Mouse (Mus musculus) embryonic facial prominence, embryonic 15.5 days (tissue): ENCODE measurements at regions not wholly inside any gene's neighbourhood (a gene's known extent, or its start where the extent isn't known, plus 50 kb on each side); places are given as distances from the start of the nearest gene placed in this dataset.

Experiments
- ATAC-seq: fragments of 200-750 bp; cut with Nextera tagmentation; 2 replicates; pipeline ENCODE4 v1.8.0; 2017; ENCODE audit warnings: low read depth, moderate TSS enrichment; ENCODE audit not compliant: insufficient number of reproducible peaks, low FRiP score, low TSS enrichment
- H3K27ac ChIP-seq: fragments of 300-500 bp; sonication (generic); replicated peaks from 2 replicates; pipeline ENCODE4 v1.5.1; 2015; ENCODE audit warnings: mild to moderate bottlenecking, inconsistent platforms
- H3K27me3 ChIP-seq: fragments of 300-500 bp; sonication (generic); 2 replicates; pipeline ENCODE4 v1.6.1; 2015; ENCODE audit warnings: inconsistent platforms
- H3K36me3 ChIP-seq: fragments of 300-500 bp; sonication (generic); 2 replicates; pipeline ENCODE4 v1.6.1; 2015; ENCODE audit warnings: mild to moderate bottlenecking, inconsistent platforms
- H3K4me1 ChIP-seq: fragments of 300-500 bp; sonication (generic); 2 replicates; pipeline ENCODE4 v1.6.1; 2015; ENCODE audit warnings: inconsistent platforms
- H3K4me2 ChIP-seq: fragments of 300-500 bp; sonication (generic); replicated peaks from 2 replicates; pipeline ENCODE4 v1.6.1; 2015; ENCODE audit warnings: mild to moderate bottlenecking, inconsistent platforms
- H3K4me3 ChIP-seq: fragments of 300-500 bp; sonication (generic); replicated peaks from 2 replicates; pipeline ENCODE4 v1.5.1; 2015; ENCODE audit warnings: mild to moderate bottlenecking, inconsistent platforms
- H3K9ac ChIP-seq: fragments of 300-500 bp; sonication (generic); 2 replicates; pipeline ENCODE4 v1.6.1; 2015; ENCODE audit warnings: inconsistent platforms
- H3K9me3 ChIP-seq: fragments of 300-500 bp; sonication (generic); replicated peaks from 2 replicates; pipeline ENCODE4 v1.6.1; 2016; ENCODE audit warnings: inconsistent platforms
- WGBS: fragments of 180-500 bp; shearing (Covaris S2); methylation state at CpG from one replicate; pipeline ENCODE4 v1.1.7; 2015; 5-methylcytosine and 5-hydroxymethylcytosine counted together

GRCm38 (mm10) chr3:42132322-42132721 is 389.9 kb downstream of the D3Ertd751e start:
- no peaks in the 10 kb centered on the region for H3K9me3 ChIP-seq
- WGBS: 67% methylated on average over 1 of the region's 1 CpGs
- no peak for ATAC-seq

DNA sequence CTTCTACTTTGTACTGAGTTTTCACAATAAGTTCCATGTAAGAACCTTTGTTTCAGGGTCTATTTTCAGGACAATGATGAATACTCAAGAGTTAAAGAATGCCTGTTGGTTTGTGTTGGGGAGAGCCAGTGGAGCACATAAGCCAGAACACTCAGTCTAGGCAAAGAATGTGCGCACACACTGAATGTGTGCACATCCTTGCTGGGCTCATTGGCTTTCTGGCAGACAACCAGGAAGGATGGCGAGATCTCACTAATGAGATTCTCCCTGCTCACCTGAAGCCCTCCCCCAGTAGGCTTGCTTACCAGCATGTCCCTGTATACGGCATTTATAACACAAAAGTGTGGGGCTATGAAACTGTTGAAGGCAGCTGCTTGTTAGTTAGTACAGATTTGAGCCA is 411.0 kb downstream of the D3Ertd751e start:
- Histone ChIP-seq H3K4me2 (no peak overlapping the region), H3K4me3 (no peak overlapping the region), H3K9ac (no peak overlapping the region), H3K27me3 (no peaks in the 10 kb centered on the region; the same call in 1 of the 2 replicates), H3K27ac (no peak overlapping the region), H3K4me1 (no peaks in the 10 kb centered on the region), H3K9me3 (no peaks in the 10 kb centered on the region), H3K36me3 (no peaks in the 10 kb centered on the region)
- 80% methylated on average over 3 of the region's 3 CpGs for WGBS
- ATAC-seq: no peak

More at GRCm38 (mm10) chr3:42132322-42132721, 389.9 kb downstream of the D3Ertd751e start:
- no peak overlapping the region for H3K9ac ChIP-seq
- no peaks in the 10 kb centered on the region for H3K27me3 ChIP-seq
- no peaks in the 10 kb centered on the region for H3K36me3 ChIP-seq
- H3K4me2 ChIP-seq: no peak overlapping the region
- no peak overlapping the region for H3K27ac ChIP-seq
- no peak overlapping the region for H3K4me3 ChIP-seq
- H3K4me1 ChIP-seq: no peaks in the 10 kb centered on the region

DNA sequence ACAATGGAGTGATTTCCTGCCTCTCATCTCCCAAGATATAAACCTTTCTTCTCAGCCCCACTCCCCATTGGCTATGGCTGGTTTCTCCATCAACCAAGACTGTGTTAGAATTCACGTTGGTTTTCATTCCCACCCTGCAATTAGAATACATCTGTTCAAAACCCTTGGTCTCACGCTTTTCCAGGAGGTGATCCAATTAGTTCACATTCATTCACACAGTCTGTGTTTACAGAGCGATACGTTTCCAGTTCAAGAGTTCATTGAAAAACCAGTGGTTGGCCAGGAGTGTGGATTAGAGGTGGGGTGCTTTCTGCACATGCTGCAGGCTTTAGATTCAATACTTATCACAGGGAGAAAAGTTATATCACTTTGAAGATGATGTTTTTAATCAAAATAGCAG is 412.5 kb downstream of the D3Ertd751e start:
- H3K27me3 ChIP-seq: no peaks in the 10 kb centered on the region; the same call in 1 of the 2 replicates
- no peaks in the 10 kb centered on the region for H3K36me3 ChIP-seq
- no peak for ATAC-seq
- H3K4me1 ChIP-seq: no peaks in the 10 kb centered on the region
- H3K9me3 ChIP-seq: no peaks in the 10 kb centered on the region
- H3K9ac ChIP-seq: no peak overlapping the region
- H3K27ac ChIP-seq: no peak overlapping the region
- WGBS: 58% methylated on average over 4 of the region's 4 CpGs
- H3K4me2 ChIP-seq: no peak overlapping the region
- H3K4me3 ChIP-seq: no peak overlapping the region

DNA sequence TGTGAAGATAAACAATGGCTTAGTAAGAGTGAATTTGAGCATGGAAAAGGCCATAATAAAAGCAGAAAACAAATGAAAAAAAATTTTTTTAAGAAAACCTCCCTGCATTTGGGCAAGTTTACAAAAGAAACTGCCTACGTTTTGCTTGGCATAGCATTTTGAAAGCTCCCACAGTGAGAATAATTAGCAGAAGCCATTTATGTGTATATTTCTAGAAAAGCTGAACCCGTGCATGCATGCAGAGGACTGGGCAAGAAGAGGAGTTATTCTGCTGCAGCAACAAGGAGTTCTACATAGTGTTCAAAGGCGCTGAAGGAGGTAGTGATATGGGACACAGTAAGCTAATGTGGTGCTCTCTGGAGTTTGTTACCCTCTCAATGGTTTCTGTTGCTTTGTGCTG is 421.3 kb downstream of the D3Ertd751e start:
- H3K4me2 ChIP-seq: no peak overlapping the region
- H3K36me3 ChIP-seq: no peaks in the 10 kb centered on the region
- 65% methylated on average over 3 of the region's 3 CpGs for WGBS
- H3K27me3 ChIP-seq: no peaks in the 10 kb centered on the region
- H3K27ac ChIP-seq: no peak overlapping the region
- H3K9me3 ChIP-seq: no peaks in the 10 kb centered on the region
- no peak overlapping the region for H3K9ac ChIP-seq
- H3K4me1 ChIP-seq: no peaks in the 10 kb centered on the region
- H3K4me3 ChIP-seq: no peak overlapping the region
- ATAC-seq: no peak

- Histone ChIP-seq H3K9me3 (no peaks in the 10 kb centered on the region), H3K4me3 (no peak overlapping the region), H3K27ac (no peak overlapping the region), H3K4me1 (no peaks in the 10 kb centered on the region), H3K27me3 (no peaks in the 10 kb centered on the region), H3K36me3 (no peaks in the 10 kb centered on the region), H3K4me2 (no peak overlapping the region), H3K9ac (no peak overlapping the region)
- WGBS: 75% methylated on average over 1 of the region's 1 CpGs
- no peak for ATAC-seq
Measured at GRCm38 (mm10) chr3:42199206-42199605, 456.8 kb downstream of the D3Ertd751e start.

GRCm38 (mm10) chr3:42201373-42201772 is 459.0 kb downstream of the D3Ertd751e start:
- no peak overlapping the region for H3K4me3 ChIP-seq
- H3K27me3 ChIP-seq: no peaks in the 10 kb centered on the region
- no peaks in the 10 kb centered on the region for H3K4me1 ChIP-seq
- no peak overlapping the region for H3K27ac ChIP-seq
- ATAC-seq: no peak
- H3K4me2 ChIP-seq: no peak overlapping the region
- no peak overlapping the region for H3K9ac ChIP-seq
- H3K36me3 ChIP-seq: no peaks in the 10 kb centered on the region
- WGBS: 76% methylated on average over 6 of the region's 6 CpGs
- H3K9me3 ChIP-seq: no peaks in the 10 kb centered on the region

GRCm38 (mm10) chr3:42205640-42206039 is 463.2 kb downstream of the D3Ertd751e start:
- no peak overlapping the region for H3K9ac ChIP-seq
- no peaks in the 10 kb centered on the region for H3K27me3 ChIP-seq
- 86% methylated on average over 4 of the region's 4 CpGs for WGBS
- ATAC-seq: no peak
- H3K9me3 ChIP-seq: no peaks in the 10 kb centered on the region
- no peak overlapping the region for H3K4me3 ChIP-seq
- no peak overlapping the region for H3K27ac ChIP-seq
- H3K4me1 ChIP-seq: no peaks in the 10 kb centered on the region
- no peak overlapping the region for H3K4me2 ChIP-seq
- no peaks in the 10 kb centered on the region for H3K36me3 ChIP-seq

- Histone ChIP-seq H3K27ac (no peak overlapping the region), H3K9ac (no peak overlapping the region), H3K4me3 (no peak overlapping the region), H3K4me2 (no peak overlapping the region), H3K27me3 (no peaks in the 10 kb centered on the region), H3K9me3 (no peaks in the 10 kb centered on the region), H3K36me3 (no peaks in the 10 kb centered on the region), H3K4me1 (no peaks in the 10 kb centered on the region)
- no peak for ATAC-seq
- WGBS: 88% methylated on average over 3 of the region's 3 CpGs
Measured at GRCm38 (mm10) chr3:42211420-42211819, 469.0 kb downstream of the D3Ertd751e start.

DNA sequence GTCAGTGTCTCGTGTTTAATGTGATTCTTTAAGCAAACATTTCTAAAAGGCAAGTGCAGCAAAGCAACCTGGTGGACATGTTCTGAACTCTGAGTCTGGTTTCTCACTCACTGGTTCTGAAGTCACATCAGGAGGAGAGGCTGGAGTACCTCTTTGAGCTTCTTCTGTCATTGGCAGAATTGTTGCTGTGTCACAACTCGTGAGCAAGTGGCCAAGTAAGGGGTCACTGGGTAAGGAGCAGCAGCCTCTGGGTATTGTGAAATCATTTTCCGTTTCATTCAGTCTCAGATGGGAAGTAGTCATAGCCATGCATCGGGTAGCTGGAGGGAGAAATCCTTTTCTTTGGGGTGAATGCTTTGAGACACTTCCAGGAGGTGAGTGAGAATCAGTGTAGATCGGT is 470.0 kb downstream of the D3Ertd751e start:
- Histone ChIP-seq H3K36me3 (no peaks in the 10 kb centered on the region), H3K4me2 (no peak overlapping the region), H3K9ac (no peak overlapping the region), H3K27ac (no peak overlapping the region), H3K4me3 (no peak overlapping the region), H3K4me1 (no peaks in the 10 kb centered on the region), H3K27me3 (no peaks in the 10 kb centered on the region), H3K9me3 (no peaks in the 10 kb centered on the region)
- 75% methylated on average over 5 of the region's 5 CpGs for WGBS
- ATAC-seq: no peak

GRCm38 (mm10) chr3:42213163-42213562 is 470.8 kb downstream of the D3Ertd751e start:
- no peak overlapping the region for H3K27ac ChIP-seq
- no peaks in the 10 kb centered on the region for H3K9me3 ChIP-seq
- 42% methylated on average over 6 of the region's 6 CpGs for WGBS

DNA sequence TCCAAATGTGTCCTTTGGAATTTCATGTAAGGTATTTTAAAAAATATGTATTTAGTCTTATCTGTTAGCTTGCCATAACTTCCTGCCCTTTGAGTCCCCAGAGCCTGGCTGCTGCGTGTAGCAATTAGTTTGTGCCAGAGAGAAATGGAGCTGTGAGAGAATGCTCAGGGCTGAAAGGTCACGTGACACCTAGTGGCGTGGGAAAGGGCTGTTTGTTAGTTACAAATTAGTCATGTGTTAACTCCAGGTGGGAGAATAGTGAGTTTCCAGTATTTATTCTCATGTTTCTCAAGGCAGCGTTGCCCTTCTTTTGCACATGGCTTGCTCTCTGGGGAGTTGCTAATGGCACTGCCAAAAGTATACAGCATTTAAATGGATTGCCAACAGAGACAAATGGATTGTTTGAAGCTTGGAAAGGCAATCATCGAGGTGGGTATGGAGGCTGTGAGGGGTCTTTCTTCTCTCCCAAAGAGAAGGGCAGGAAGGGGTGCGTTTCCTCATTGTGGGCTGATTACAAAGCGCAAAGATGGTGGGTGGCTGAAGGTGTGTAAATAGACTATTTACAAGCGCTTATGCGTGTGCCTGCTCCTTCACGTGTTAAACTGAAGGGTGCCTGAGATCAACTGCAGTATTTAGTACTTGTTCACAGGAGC is 472.3 kb downstream of the D3Ertd751e start:
- Histone ChIP-seq H3K4me3 (no peak overlapping the region), H3K36me3 (no peaks in the 10 kb centered on the region), H3K9ac (no peak overlapping the region), H3K4me1 (no peaks in the 10 kb centered on the region), H3K27me3 (no peaks in the 10 kb centered on the region), H3K4me2 (no peak overlapping the region), H3K27ac (no peak overlapping the region), H3K9me3 (no peaks in the 10 kb centered on the region)
- 64% methylated on average over 10 of the region's 10 CpGs for WGBS
- no peak for ATAC-seq

More at GRCm38 (mm10) chr3:42213163-42213562, 470.8 kb downstream of the D3Ertd751e start:
- H3K4me3 ChIP-seq: no peak overlapping the region
- ATAC-seq: no peak
- no peaks in the 10 kb centered on the region for H3K36me3 ChIP-seq
- no peaks in the 10 kb centered on the region for H3K27me3 ChIP-seq
- H3K9ac ChIP-seq: no peak overlapping the region
- no peak overlapping the region for H3K4me2 ChIP-seq
- no peaks in the 10 kb centered on the region for H3K4me1 ChIP-seq

DNA sequence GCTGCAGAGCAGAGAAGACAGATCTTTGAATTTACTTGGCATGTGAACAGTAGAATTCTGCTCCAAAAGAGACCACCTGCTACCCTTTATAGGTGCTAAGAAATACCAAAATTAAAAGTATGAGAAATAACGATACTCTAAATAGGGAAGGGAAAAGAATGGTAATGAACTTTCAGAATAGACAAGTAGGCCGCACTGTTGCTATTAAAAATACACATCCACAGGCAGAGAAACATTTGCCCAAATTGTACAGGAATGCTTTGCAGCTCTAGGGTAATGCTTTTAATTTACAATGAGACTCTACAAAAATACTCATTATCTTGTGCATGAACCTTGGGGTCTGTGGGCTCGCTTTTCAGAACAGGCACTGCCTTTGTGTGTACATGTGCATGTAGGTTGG is 476.3 kb downstream of the D3Ertd751e start:
- H3K27me3 ChIP-seq: no peaks in the 10 kb centered on the region
- H3K4me2 ChIP-seq: no peak overlapping the region
- H3K36me3 ChIP-seq: no peaks in the 10 kb centered on the region
- H3K9ac ChIP-seq: no peak overlapping the region
- WGBS: 81% methylated on average over 3 of the region's 3 CpGs
- H3K4me3 ChIP-seq: no peak overlapping the region
- H3K27ac ChIP-seq: no peak overlapping the region
- ATAC-seq: no peak
- no peaks in the 10 kb centered on the region for H3K9me3 ChIP-seq
- H3K4me1 ChIP-seq: no peaks in the 10 kb centered on the region
